Mouse (Mus musculus) olfactory bulb, adult 2 months (tissue): Measurements from ENCODE around the gene Dyrk1a. TPM values are rescaled to one million over a fixed set of nuclear protein-coding genes. Genes with fewer than 3 reads are reported as not detected.

Experiments used
- H3K27ac ChIP-seq: fragments of 200-500 bp; 2 replicates; pipeline ENCODE4 v1.5.1; 2012; ENCODE audit warnings: low read depth, low read length; ENCODE audit not compliant: insufficient read depth
- H3K4me1 ChIP-seq: fragments of 200-500 bp; 2 replicates; pipeline ENCODE4 v1.6.1; 2012; ENCODE audit warnings: low read length; ENCODE audit not compliant: control insufficient read depth, insufficient read depth
- H3K4me3 ChIP-seq: fragments of 200-500 bp; 2 replicates; pipeline ENCODE4 v1.5.1; 2012; ENCODE audit warnings: mild to moderate bottlenecking, low read depth, low read length, moderate library complexity; ENCODE audit not compliant: insufficient read depth
- CTCF ChIP-seq: fragments of 200-500 bp; IDR thresholded peaks from 2 replicates; pipeline ENCODE4 v1.5.1; 2012; ENCODE audit warnings: low read depth, mild to moderate bottlenecking, low read length, moderate library complexity; ENCODE audit not compliant: insufficient read depth
- POLR2A ChIP-seq: fragments of 200-500 bp; IDR thresholded peaks from 2 replicates; pipeline ENCODE4 v1.6.1; 2012; ENCODE audit warnings: mild to moderate bottlenecking, low read depth, low read length, moderate library complexity; ENCODE audit not compliant: insufficient read depth
- WGBS: fragments of 180-500 bp; shearing (Covaris S2); methylation state at CpG from one replicate; pipeline ENCODE4 v1.1.7; 2018; 5-methylcytosine and 5-hydroxymethylcytosine counted together
- polyA plus RNA-seq: library from polyadenylated mRNA; stranded (reverse); fragments of >200 nt; gene quantifications from 2 replicates; pipeline ENCODE4 v1.2.4, GENCODE M21; 2012; ENCODE audit warnings: low replicate concordance; ENCODE audit not compliant: missing spikeins, insufficient read depth, insufficient read length

The Dyrk1a gene
- polyA plus RNA-seq, 1 experiment: not detected

DNA sequence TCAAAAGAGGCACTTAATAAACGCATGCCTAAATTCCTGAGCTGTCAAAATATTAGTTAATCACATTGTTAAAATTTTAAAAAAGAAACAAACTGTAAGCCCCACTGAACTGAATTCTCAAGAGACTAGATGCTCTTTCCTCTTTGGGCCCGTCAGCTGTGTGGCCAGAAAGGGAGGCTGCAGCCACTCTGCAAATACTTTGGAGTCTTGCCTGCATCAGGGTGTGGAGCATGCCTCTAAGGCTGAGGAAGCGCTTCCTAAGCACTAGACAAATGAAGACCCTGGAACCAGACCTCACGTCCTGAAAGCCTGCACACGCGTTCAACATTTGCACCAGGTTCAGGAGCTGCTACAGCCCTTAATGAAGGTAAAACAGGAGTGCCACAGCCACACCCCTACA is 36.1 kb upstream of the Dyrk1a start:
- WGBS: 75% methylated on average over 6 of the region's 6 CpGs
- Histone ChIP-seq H3K27ac (no peak overlapping the region), H3K4me1 (peaks cover 4% of the 10 kb centered on the region; the same call in 1 of the 2 replicates), H3K4me3 (no peak overlapping the region)
- TF ChIP-seq POLR2A (no peak), CTCF (no peak)

DNA sequence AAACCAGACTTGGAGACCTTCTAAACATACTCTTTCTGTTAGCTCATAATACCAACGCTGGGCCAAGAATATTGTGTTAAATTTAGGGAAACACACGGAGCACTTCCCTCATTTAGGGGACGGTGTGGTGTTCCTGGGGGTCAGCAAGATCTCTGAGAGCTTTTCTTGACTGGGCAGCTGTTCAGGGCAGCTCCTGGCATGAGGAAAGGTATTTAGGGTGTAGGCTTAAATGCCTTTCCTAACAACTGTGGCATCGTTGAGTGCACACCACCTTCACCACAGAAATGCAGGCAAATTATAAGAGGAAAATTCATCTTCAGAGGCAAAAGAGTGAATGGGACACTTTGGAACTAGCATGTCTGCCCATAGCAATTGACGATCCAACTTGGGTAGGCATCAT is 34.1 kb upstream of the Dyrk1a start:
- Histone ChIP-seq H3K27ac (no peak overlapping the region), H3K4me1 (peaks cover 7% of the 10 kb centered on the region; the same call in 1 of the 2 replicates), H3K4me3 (no peak overlapping the region)
- TF ChIP-seq POLR2A (no peak), CTCF (no peak)
- 92% methylated on average over 5 of the region's 5 CpGs for WGBS

DNA sequence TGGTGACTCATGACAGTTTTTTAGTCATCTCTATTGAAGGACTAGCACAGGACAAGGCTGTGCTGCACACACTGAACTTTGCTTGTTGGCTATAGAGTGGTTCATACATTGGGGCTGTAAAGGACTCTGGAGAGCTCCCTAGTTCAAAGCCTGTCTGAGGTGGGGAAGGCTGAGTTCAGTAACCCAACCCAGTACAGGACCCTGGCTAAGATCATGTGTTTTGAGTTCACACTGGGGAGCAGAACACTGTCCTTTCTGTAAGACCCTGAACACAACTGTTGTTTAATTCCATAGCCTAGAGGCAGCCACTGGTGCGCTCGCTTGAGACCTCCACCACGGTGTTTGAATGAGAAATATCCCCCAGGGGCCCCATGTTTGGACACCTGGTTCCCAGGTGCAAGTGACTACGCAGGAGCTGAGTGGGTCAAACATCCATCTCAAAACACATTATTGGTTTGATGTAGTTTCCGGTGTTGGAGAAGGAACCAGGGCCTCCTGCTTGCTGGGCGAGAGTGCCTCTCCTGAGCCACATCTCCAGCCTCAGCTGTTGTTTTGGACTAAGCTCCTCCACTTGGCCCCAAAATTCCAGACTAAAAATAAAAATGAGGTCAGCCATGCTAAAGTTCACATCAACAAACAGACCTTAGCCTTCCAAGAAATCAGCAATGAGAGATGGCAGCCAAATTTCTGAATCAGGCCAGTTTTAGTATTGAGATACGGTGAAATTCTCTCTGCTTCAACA is 33.2 kb upstream of the Dyrk1a start:
- H3K27ac ChIP-seq: peak overlapping the region; percentile 55; the same call in 1 of the 2 replicates
- H3K4me1 ChIP-seq: peaks cover 7% of the 10 kb centered on the region; the same call in 1 of the 2 replicates
- no peak for TF ChIP-seq CTCF
- TF ChIP-seq POLR2A: no peak
- 68% methylated on average over 7 of the region's 7 CpGs for WGBS
- no peak overlapping the region for H3K4me3 ChIP-seq

DNA sequence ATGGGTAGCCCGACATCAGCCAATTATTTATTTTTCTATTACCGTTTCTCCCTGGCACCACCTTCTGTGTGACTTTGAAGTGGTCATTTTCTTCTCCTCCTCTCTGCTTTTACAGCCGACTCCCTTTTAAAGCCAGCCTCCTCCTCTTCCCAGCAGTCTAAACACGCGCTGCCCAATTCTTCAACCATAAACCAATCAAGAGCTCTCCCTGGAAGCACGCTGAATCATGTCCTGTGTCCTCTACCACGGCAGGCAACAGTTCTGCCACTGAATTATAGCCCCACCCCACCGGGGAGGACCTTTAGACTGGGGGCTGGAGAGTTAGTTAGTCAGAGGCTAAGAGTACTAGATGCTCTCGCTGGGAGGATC is 32.7 kb upstream of the Dyrk1a start:
- TF ChIP-seq POLR2A: no peak
- TF ChIP-seq CTCF: no peak
- Histone ChIP-seq H3K4me3 (no peak overlapping the region), H3K4me1 (peaks cover 7% of the 10 kb centered on the region; the same call in 1 of the 2 replicates), H3K27ac (no peak overlapping the region)
- WGBS: 32% methylated on average over 9 of the region's 9 CpGs

DNA sequence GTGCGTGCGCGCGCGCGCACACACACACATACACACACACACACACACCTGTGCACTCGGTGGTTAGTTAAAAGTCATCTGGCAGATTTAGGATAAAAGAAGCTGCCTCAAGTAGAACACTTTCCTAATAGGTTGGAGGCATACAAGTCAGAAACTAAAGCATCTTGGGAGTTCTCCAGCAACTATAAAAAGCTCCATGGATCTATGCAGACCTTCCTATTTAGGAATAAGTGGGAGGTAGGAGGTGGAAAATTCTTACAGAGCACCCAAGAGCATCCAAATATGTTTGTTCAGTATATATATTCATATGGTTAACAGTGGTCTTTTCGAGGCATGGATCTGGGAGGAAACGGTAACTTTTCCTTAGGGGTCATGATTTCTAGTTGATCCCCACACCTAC is 29.7 kb upstream of the Dyrk1a start:
- Histone ChIP-seq H3K27ac (no peak overlapping the region), H3K4me1 (peaks cover 9% of the 10 kb centered on the region; the same call in 1 of the 2 replicates), H3K4me3 (no peak overlapping the region)
- TF ChIP-seq POLR2A: no peak
- TF ChIP-seq CTCF: no peak
- 86% methylated on average over 9 of the region's 9 CpGs for WGBS

DNA sequence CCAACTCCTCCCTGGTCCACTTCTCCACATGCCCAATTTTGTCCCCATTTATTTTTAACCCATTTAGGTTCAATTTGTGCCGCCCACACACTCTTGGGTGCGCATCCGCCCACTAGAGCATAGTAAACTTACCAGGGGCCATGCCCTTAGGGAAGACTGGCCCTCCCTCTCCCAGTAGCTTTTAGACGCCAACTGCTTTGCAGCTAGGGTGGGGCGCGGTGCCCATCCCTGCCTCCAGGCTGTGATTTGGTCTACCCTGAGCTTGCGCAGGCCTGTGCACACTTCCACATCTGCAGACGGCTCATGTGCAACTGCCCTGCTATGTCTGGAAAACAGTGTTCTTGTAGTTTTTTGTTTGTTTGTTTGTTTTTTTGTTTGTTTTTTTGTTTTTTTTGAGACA is 26.9 kb upstream of the Dyrk1a start:
- Histone ChIP-seq H3K4me1 (peaks cover 5% of the 10 kb centered on the region; the same call in 1 of the 2 replicates), H3K4me3 (no peak overlapping the region), H3K27ac (no peak overlapping the region)
- TF ChIP-seq POLR2A (no peak), CTCF (no peak)
- 89% methylated on average over 8 of the region's 8 CpGs for WGBS

DNA sequence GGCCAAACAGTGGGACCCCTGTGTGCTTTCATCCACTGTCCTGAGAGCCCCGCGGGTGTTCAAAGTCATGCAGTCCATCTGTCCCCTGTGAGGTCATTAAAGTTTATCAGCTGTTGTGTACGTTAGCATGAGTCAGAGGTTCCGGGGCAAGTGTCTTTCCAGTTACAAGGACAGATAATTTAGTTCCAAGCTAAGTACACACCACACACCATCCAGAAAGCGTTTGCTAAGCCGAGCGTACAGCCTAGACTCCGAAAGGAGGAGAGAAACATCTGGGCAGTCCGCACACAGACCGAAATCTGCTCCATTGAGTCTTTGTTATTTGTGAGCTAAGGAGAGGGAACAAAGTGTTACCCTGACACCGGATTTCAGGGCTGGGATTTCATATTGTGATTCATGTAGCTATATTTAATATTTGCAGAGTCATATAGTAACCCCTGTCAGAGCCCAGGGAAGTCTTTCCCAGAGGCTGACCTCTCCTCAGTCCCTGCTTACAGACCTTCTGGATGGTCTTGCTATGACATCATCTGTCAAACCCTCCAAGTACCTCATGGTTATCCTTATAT is 25.2 kb upstream of the Dyrk1a start:
- Histone ChIP-seq H3K27ac (no peak overlapping the region), H3K4me3 (no peak overlapping the region), H3K4me1 (peaks cover 5% of the 10 kb centered on the region; the same call in 1 of the 2 replicates)
- 55% methylated on average over 11 of the region's 11 CpGs for WGBS
- TF ChIP-seq CTCF (no peak), POLR2A (no peak)

DNA sequence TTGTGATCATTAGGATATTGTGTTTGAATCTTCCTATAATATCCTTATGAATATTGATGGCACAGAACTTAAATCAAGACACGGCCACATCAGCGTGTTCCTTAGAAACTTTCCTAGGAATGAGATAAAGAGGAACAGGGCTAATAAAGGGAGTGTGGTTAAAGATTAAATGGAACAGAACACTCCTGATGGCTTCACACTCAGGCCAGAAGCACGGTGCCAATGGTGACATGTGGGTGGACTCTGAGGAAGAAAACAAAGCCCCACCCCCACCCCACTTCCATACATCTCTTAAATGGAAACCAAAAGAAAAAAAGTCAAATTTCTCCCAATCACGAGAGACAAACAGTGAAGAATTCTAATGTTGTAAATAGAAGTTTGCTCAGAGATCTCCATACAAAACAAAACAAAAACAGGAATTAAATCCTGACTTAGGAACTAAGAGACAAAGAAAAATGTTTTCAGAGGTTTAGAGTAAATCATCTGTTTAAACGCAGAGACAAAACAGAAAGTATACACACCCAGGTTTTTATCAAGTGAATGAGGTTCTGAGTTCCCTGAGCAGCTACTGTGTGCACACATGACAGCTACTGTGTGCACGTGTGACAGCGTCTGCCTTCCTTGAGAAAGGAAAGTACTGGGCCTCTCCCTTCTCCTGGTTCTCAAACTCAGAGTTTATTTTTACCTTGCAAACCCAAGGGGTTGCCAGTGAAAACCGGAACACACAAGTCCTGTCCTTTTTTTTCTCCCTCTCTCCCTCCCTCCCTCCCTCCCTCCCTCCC is 23.8 kb upstream of the Dyrk1a start:
- TF ChIP-seq CTCF: no peak
- no peak for TF ChIP-seq POLR2A
- Histone ChIP-seq H3K27ac (no peak overlapping the region), H3K4me1 (peaks cover 3% of the 10 kb centered on the region; the same call in 1 of the 2 replicates), H3K4me3 (no peak overlapping the region)
- WGBS: 60% methylated on average over 8 of the region's 8 CpGs

DNA sequence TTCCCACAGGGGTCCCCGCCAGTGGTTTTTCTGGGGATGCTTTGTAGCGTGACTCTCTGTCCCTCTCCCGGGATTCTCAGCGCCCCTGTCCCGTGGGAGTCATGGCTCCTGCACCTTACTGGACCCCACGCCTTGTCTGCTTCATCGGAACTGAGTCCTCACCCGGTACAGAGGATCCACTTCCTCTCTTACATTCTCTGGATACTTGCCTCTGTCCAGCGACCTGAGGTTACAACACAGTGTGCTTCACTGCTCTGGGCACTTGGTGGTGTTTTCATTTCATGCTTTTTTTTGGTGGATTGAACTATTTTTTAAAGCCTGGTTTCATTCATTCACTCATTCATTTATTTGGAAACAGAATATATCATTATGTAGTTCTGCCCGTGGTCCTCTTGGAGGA is 20.0 kb upstream of the Dyrk1a start:
- Histone ChIP-seq H3K4me1 (no peaks in the 10 kb centered on the region), H3K27ac (no peak overlapping the region), H3K4me3 (no peak overlapping the region)
- WGBS: 78% methylated on average over 10 of the region's 10 CpGs
- no peak for TF ChIP-seq CTCF
- TF ChIP-seq POLR2A: no peak

DNA sequence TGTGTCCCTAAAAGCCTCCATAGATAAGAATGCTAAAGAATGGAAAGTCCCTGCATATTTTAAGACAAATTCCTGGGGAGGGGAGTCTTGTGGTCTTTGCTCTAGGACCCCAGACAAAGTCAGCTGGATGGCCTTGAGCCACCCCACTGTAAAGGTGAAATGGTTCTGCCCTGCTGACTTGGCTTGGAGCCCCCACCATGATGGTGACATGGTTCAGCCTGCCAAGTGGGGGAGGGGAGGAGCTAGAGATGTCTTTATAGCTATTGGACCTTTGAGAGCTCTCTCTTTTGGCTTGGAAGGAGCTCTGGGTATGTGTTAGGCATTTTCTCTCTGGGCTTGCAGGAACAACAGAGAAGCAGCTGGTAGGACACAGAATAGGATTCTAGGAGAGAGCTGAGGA is 17.9 kb upstream of the Dyrk1a start:
- H3K4me1 ChIP-seq: no peaks in the 10 kb centered on the region
- TF ChIP-seq CTCF (no peak), POLR2A (no peak)
- no peak overlapping the region for H3K4me3 ChIP-seq
- no peak overlapping the region for H3K27ac ChIP-seq
